Mouse (Mus musculus) frontal cortex, adult (tissue): ENCODE data around the gene Nab2.
"Not testable (repeated sequence)": the region's sequence is repeated elsewhere in the genome, so short reads cannot be mapped to it uniquely, and the experiment has no call there.

Source experiments
- ATAC-seq: cut with Nextera tagmentation; 2 replicates; pipeline ENCODE4 v1.9.2; 2017; ENCODE audit warnings: mild to moderate bottlenecking, moderate library complexity, mixed read lengths; ENCODE audit not compliant: low TSS enrichment

The Nab2 gene

DNA sequence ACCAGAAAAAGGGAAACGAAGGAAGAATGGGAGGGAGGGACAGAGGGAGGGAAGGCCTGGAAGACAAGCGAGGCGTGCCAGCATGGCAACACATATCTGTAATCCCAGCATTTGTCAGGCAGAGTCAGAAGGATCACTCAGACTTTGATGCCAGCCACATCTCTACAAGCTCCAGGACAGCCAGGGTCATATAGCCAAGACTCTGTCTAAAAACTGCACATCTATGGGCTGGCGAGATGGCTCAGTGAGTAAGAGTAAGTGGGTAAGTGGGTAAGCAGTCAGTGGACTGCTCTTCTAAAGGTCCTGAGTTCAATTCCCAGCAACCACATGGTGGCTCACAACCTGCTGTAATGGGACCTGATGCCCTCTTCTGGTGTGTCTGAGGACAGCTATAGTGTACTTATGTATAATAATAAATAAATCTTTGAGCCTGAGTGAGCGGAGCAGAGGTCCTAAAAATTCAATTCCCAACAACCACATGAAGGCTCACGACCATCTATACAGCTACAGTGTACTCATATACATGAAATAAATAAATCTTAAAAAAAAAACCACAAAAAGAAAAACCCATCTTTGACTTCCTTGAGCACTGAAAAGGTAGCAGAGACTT is 5.8 kb upstream of the Nab2 start:
- ATAC-seq = no peak

DNA sequence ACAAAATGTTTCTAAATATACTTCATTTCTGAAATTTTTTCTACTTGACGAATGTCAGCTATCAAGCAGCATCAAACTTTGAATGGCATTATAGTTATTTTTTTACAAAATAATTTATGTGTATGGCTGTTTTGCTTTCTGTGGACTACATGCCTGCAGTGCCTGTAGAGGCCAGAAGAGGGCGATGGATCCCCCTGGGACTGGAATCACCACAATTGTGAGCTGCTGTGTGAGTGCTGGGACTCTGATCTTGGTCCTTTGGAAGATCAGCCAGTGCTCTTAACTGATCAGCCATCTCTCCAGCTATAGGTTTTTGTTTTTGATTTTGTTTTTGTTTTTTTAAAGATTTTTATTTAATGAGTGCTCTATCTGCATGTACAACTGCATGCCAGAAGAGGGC is 2.9 kb upstream of the Nab2 start:
- ATAC-seq = no peak

DNA sequence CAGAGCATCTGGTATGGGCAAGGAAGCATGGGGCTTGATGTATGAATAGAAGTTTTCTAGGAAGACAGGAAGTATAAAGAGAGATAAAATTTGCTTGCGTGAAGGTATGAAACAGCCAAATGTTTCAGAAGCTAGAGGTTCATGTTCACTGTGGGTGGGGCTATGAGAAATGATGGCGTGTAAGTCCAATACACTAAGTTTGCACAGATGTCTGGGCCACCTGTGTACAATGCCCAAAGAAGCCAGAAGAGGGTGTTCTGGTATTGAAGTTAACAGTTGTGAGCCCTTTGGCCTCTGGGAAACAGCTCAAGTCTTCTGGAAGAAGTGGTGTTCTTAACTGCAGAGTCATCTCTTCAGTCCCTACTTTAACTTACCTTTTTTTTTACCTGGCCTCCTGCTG is 1.8 kb upstream of the Nab2 start:
- ATAC-seq = no peak

DNA sequence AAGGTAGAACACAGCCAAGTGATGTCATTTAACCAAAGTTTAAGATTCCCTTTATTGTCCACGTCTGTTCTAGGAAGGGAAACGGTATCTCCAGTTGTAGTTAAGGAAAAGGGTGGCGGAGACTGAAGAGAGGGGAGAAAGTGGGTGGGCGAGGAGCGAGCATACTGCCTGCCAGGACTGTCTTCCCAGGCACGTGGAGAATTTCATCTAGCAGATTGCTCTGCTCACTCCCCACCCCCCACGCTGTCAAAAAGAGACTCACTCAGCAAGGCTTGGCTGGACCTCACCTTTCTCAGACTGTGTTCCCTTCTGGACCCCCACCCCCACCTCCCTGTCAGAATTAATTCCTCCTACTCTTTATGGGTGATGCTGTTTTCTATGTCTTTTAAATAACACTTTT is 802 bp upstream of the Nab2 start:
- no peak for ATAC-seq

- ATAC-seq = 0 out of 2 replicates have a peak, but pooled peaks have one; percentile 7
These were observed 887 bp downstream of the Nab2 start for GRCm38 (mm10) chr10:127667269-127668092.

DNA sequence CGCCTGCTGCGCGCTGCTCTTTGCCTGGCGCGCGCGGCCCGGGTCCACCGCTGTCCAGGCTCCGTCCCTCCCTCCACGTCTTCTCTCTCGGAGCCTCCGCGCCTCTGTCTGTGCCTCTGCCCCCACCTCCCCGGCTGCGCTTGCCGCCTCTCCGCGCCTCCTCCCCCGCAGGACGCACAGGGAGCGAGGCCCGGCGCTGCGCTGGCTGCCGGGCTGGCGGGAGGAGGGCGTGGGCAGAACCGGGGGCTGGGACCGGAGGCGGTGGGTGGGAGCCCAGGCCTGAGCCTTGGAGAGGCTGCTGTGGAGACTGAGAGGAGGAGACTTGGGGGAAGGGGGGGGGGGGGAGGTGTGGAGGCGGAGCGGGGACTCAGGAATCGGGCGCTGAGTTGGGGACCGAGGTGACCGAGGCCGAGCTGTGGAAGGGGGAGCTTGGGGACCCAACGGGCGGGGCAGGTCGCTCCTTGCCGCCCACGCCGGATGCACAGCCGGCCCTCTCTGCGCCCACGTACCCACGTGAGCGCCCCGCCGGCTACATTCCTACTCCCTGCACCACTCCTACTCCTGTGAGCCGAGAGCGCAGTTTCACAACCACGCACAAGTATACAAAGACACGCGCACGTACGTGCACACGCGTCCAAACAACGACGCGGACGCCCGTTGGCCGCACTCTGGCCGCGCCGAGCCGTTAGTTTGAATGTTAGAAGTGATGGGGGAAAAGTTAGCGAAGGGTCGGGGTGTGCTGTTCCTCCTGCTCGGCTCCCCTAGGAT is 1.7 kb downstream of the Nab2 start, which contains the start of gene Nemp1:
Nemp1 (plus strand) TSS at position 401 of the 768 bp plus-strand sequence.
- peak; percentile 13 for ATAC-seq

DNA sequence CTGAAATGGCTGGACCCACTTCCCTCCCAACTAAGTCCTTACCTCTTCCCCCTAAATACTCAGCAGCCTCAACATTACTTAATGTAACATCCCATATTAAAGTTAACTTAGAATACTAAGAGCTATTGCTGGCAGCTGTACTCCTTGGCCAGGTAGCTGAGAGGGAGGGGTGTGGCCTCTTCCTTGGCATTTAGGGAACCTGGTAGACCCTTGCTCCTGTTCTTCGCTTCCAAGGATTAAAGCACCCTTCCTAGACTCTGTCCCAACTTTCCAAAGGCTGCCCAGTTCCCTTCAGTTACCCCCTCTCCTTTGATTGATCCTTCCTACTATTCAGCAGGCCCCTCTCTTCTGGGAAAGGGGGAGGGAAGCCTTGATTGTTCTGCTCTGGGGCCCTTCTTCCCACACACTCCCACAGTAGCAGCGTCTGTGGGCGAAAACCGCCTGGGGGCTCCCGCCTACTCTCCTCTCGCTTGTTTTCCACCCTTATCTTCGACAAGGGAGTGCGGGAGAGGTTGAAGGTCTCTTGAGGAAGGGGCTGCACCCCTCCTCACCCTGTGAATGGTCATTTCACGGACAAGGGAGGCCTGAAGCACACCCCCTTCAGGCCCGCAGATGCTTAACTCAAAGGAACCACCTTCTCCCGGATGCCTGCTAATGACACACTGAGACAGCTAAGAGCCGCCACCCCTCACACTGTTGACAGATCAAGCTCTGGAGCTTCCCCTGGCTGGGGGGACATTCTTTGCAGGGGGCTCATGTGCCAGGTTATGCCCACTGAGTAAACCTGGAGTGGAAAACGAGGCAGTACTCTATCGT is 2.8 kb downstream of the Nab2 start:
- ATAC-seq = no peak

GRCm38 (mm10) chr10:127664891-127665290 is 3.5 kb downstream of the Nab2 start:
- ATAC-seq = no peak

- no peak for ATAC-seq
These were observed 4.2 kb downstream of the Nab2 start for GRCm38 (mm10) chr10:127664166-127664565.

GRCm38 (mm10) chr10:127663590-127663989 is 4.8 kb downstream of the Nab2 start:
- ATAC-seq = no peak

- ATAC-seq = no peak
These were observed 5.6 kb downstream of the Nab2 start for GRCm38 (mm10) chr10:127662666-127663253.

DNA sequence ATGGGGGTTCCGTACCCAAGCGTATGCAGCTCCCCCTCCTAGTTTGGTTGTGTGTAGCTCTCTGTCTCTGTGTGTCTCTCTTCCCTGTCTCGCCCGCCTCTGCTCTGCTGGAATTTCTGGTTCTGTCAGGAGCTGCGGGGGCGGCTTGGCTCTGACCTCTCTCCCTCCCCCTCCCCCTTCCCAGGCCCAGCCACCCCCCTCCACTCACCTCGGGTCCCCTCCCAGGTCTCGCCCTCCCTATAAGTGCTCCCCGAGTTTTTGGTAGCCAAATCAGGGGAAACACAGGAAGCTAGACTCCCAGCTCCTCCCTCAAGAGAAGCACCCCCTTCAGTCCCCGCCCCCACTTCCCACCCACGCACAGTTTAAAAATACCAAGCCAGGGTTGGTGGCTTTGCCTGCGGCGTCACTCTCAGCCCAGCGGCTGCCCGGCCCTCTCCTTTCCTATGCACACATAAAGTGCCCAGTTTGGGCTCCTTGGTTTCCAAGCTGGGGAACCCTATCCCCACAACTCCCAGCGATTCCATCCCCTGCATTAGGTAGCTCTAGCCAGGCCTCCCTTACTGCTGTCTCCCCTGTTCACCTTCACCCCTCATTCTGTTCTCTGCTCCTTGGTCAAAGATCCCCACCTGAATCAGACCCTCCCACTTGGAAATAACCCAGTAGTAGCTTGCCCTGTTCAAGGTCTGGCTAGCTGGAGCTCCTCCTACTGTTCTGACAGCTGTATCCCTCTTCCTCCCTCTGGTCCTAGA is 6.3 kb downstream of the Nab2 start:
- ATAC-seq = peak; percentile 42

DNA sequence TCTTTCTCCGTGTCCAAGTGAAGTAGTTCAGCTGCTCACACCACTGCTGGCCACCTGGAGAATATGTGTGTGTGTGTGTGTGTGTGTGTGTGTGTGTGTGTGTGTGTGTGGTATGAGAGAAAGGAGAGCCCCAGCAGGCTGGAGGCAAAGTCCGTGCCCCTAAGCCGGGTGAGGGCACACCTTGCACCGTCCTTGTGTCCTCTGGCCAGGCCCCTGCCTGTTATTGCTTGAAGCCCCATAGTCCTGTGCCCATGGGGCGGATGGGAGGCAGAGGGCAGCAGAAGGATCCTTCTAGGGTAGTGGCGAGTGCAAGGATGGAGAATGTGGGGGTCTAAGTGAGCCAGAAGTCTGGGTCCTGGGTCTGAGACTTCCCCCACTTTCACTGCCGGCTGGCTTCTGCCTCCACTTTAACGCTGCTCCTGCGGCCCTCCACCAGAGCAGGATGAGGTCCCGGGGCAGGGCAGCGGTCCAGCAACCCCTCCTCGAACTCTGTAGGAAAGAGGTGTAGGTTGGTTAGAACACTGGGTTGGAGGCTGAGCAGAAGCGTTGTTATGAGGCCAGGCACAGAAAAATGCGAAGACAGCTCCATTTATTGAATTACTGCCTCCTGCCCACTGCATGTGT is 7.0 kb downstream of the Nab2 start:
- ATAC-seq = no peak

DNA sequence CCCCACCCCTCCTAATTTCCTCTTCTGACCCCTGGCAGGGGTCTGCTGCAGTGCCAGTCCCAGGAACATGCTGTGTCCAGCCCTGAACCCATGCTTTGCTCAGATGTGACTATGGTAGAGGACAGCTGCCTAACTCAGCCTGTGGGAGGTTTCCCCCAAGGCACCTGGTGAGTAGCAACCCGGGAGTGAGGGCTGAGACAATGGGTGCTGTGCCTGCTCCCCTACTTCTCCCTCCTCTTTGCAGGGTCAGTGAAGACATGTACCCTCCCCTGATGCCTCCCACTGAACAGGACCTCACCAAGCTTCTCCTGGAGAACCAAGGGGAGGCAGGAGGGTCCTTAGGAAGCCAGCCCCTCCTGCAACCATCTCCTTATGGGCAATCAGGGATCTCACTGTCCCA is 8.8 kb downstream of the Nab2 start:
- ATAC-seq = no peak

DNA sequence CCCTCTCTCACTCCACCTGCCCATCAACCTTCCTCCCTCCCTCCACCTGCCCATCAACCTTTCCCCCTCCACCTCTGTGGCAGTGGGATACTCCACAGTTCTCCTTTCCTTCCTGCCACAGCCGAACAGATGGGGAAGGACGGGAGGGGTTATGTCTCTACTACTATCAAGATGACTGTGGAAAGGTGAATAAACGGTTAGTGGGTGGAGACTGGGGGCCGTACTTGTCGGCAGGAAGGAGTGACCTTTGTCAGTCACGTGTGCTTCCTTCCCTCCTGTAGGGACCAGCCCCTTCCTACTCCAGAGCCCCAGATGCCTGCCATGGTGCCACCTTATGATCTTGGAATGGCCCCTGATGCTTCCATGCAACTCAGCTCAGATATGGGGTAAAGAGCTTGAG is 10.3 kb downstream of the Nab2 start:
- ATAC-seq = no peak

- ATAC-seq = not testable (repeated sequence)
These were observed 10.8 kb downstream of the Nab2 start for GRCm38 (mm10) chr10:127657617-127658016.

DNA sequence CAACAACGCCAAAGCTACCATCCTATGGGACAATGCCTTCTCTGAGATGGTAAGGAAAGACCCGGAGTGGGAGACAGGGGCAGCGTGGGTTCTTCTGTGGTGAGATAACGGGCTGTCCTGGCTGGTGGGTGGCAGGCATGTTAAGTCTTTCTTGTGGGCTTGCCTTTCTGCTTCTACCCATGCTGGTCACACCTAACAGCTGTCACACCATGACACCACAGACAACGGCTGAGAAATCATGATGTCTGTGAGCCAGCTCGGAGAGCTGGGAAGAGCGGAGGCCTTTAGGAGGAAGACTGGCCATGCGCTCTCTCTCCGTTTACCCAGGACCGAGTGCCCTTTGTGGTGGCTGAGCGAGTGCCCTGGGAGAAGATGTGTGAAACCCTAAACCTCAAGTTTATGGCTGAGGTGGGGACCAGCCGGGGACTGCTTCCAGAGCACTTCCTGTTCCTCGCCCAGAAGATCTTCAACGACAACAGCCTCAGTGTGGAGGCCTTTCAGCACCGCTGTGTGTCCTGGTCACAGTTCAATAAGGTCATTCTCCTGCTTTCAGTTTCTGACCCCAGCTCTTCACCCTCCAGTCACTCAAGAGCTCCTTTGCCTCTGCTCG is 13.3 kb downstream of the Nab2 start:
- ATAC-seq = no peak

DNA sequence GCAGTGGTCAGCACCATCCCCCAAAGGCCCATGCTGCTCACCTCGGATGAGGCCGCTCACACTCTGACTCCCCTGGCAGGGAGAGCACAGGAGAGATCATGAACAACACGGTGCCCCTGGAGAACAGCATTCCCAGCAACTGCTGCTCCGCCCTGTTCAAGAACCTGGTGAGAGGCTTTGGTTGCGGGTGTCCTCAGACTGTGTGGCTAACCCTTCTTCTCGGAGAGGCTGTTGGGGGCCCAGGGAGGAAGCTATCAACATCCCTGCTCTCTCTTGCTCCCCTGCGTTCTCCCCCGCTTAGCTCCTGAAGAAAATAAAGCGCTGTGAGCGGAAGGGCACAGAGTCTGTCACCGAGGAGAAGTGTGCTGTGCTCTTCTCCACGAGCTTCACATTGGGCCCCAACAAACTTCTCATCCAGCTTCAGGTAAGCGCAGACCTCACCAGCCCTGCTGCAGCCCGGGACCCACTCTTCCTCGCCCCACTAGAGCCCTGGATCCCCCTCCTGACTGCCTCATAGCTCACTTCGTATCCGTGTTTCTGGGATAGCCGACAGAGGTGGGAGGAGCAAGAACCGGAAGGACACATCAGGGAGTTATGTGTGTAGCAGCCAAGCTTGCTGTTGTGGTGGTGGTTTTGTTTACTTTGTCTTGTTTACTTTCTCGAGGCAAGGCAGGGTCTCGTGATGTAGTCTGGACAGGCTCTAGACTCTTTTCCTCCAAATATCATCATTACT is 15.3 kb downstream of the Nab2 start:
- ATAC-seq = no peak

DNA sequence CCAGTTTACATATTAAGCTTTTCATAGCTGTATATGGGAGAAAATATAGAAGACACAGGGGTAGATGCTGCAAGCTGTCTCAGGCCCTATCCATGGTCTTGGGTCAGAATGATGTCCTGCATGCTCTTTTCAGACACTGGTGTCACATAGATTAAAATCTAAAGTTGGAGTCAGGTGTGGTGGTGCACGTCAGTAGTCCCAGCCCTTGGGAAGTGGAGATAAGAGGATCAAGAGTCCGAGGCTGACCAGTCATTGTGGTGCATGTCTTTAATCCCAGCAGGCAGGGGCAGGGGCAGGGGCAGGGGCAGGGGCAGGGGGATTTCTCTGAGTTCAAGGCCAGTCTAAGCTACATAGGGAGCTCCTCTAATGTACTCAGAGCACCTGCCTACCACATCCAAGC is 22.6 kb downstream of the Nab2 start:
- no peak for ATAC-seq
